Mouse (Mus musculus) megakaryocyte progenitor cell, adult 5-6 weeks (primary cell): ENCODE measurements around the gene Amigo1. TPM values are rescaled to one million over a fixed set of nuclear protein-coding genes. Genes with fewer than 3 reads are reported as not detected.

ENCODE experiments used
- ATAC-seq: replicated peaks from 2 replicates; pipeline ENCODE4 v1.8.0; 2016; ENCODE audit warnings: mild to moderate bottlenecking, moderate TSS enrichment, inconsistent platforms; ENCODE audit not compliant: poor library complexity
- total RNA-seq, 2 experiments: library from RNA; stranded (forward) in 1 of 2; stranded (reverse) in 1 of 2; fragments of 157-497, 149-512 nt in 1 of 2; fragments of 200-1000 nt in 1 of 2; gene quantifications; 2 replicates each; pipeline versions ENCODE4 v1.2.3 to v1.2.4; 2015 to 2017

Gene Amigo1
- total RNA-seq (2015) (1.3 and 1.8 TPM in 2 replicates), total RNA-seq (2017) (2.3 and 3.6 TPM in 2 replicates)

GRCm38 (mm10) chr3:108186098-108187047 lies at the start of gene Amigo1:
Gene Amigo1 (plus strand): TSS chr3:108186335.
- peak; percentile 41 for ATAC-seq

- no peak for ATAC-seq
Measured at GRCm38 (mm10) chr3:108139113-108139512, 47.0 kb upstream of the Amigo1 start.

GRCm38 (mm10) chr3:108140786-108141185 lies 45.3 kb upstream of the Amigo1 start:
- ATAC-seq = no peak

- ATAC-seq = peak; percentile 92
Measured at GRCm38 (mm10) chr3:108145534-108146445, 40.3 kb upstream of the Amigo1 start, which contains the start of gene Gnai3. Gene Gnai3 (minus strand): TSS chr3:108146146.

GRCm38 (mm10) chr3:108146671-108147070 lies 39.5 kb upstream of the Amigo1 start:
- no peak for ATAC-seq

- peak; percentile 88 for ATAC-seq
Measured at GRCm38 (mm10) chr3:108147386-108148235, 38.5 kb upstream of the Amigo1 start.

- no peak for ATAC-seq
Measured at GRCm38 (mm10) chr3:108152290-108152689, 33.8 kb upstream of the Amigo1 start.

GRCm38 (mm10) chr3:108154656-108155055 lies 31.5 kb upstream of the Amigo1 start, which contains the start of gene Gpr61:
Gene Gpr61 (minus strand): TSS chr3:108154882.
- no peak for ATAC-seq

GRCm38 (mm10) chr3:108158383-108159037 lies 27.6 kb upstream of the Amigo1 start:
- ATAC-seq = no peak

- no peak for ATAC-seq
Measured at GRCm38 (mm10) chr3:108164091-108164490, 22.0 kb upstream of the Amigo1 start.

- ATAC-seq = peak; percentile 99
Measured at GRCm38 (mm10) chr3:108164807-108165206, 21.3 kb upstream of the Amigo1 start.

GRCm38 (mm10) chr3:108165532-108166315 lies 20.4 kb upstream of the Amigo1 start:
- no peak for ATAC-seq

GRCm38 (mm10) chr3:108166486-108167211 lies 19.5 kb upstream of the Amigo1 start:
- ATAC-seq = 0 out of 2 replicates have a peak, but pooled peaks have one; percentile 16

- no peak for ATAC-seq
Measured at GRCm38 (mm10) chr3:108167499-108167898, 18.6 kb upstream of the Amigo1 start.

- no peak for ATAC-seq
Measured at GRCm38 (mm10) chr3:108169199-108169598, 16.9 kb upstream of the Amigo1 start.

GRCm38 (mm10) chr3:108174672-108175531 lies 11.2 kb upstream of the Amigo1 start:
- no peak for ATAC-seq
